Mouse (Mus musculus): ENCODE data around the gene Vnn3.

Gene Vnn3

DNA sequence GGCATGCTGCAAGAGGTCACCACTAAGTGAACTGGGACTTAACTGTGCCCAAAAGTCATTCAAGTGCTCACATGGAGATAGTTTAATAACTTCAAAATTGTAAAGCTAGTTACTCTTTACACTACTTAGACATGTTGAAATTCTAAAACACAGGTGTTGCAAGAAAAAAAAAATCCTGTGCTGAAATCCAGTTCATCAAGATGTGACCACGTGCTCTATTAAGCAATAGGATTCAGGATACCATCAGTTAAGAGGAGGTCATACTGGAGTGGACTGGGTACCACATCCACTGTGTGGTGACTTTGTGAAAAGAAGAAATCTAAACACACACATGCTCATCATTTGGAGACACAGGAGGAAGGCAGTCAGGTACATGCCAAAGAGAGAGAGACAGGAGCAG is 41.7 kb downstream of the Vnn3 start:
- no peak for DNase-seq (ENCODE audit: low read depth, low spot score)

DNA sequence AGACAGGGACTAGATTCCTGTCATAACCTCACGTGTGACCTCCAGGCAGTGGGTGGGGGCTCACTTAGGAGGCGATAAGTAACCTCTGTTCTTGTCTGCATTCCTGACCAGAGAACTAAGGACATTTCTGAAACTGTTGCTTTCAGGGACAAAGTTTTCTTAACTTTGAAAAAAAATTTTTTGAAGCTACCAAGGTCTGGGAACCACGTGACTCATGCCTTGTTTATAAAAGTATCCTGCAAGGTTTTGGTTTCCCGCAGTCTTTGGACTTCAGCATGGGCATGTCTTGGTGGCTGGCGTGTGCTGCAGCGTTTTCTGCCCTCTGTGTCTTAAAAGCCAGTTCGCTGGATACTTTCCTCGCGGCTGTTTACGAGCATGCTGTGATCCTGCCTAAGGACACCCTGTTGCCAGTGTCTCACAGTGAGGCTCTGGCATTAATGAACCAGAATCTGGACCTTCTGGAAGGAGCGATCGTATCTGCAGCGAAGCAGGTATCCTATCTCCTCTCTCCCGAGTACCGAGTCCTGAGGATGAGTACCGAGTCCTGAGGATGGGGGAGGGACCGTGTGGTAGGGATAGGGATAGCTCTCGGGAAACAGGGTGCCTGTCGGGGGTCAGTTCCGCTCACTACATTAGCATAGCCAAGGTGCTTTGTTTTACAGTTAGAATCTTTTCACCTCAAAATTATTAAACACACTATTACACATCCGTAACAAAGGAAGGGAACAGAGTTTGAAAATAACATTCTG is 43.5 kb downstream of the Vnn3 start, which contains the start of gene Vnn1:
Vnn1 (plus strand) TSS at position 88 of the 749 bp plus-strand sequence.
- no peak for DNase-seq (ENCODE audit: low read depth, low spot score)

GRCm38 (mm10) chr10:23895376-23895775 is 44.1 kb downstream of the Vnn3 start:
- DNase-seq (ENCODE audit: low read depth, low spot score), result no peak

DNA sequence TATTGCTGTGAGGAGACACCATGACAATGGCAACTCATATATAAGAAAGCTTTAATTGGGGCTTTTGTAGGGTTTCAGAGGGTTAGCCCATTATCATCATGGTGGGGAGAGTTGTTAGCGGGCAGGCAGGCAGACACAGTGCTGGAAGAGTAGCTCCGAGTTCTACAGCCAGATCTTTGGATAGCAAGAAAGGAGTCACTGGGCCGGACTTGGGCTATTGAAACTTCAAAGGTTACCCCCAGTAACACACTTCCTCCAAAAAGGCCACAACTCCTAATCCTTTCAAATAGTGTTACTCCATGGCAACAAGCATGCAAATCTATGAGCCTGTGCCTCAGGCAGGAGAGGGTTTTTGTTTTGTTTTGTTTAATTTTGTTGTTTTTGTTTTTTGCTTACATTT is 49.9 kb downstream of the Vnn3 start:
- DNase-seq (ENCODE audit: low read depth, low spot score), result peak; percentile 10

- no peak for DNase-seq (ENCODE audit: low read depth, low spot score)
Observed at GRCm38 (mm10) chr10:23905661-23906060, 54.4 kb downstream of the Vnn3 start.
